Mouse (Mus musculus): ENCODE measurements around the gene Acadsb.

Acadsb gene

DNA sequence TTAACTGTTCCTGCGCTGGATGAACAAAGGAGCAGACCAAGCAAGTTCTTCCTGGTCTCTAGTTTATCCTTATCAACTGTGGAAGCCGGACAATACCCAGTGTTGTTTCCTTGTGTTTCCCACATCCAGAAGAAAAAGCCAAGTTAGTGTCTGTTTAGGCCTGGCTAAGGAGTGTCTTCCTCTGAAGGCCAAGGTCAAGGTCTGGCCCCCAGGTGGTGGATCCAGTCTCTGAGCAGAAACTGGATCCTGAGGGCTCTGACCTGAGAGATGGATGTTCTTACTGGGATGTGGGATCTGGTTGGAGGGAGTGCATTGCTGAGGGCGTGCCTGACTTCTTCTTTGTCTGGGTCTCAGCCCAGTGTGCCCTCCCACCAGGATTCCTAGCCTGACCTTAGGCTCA, 55.3 kb downstream of the Acadsb start:
- no peak for DNase-seq (ENCODE audit: low read depth)

GRCm38 (mm10) chr7:131467312-131467711, 56.9 kb downstream of the Acadsb start:
- DNase-seq (ENCODE audit: low read depth): no peak

GRCm38 (mm10) chr7:131469506-131469905, 59.1 kb downstream of the Acadsb start:
- DNase-seq (ENCODE audit: low read depth): peak; percentile 7

GRCm38 (mm10) chr7:131471551-131471950, 61.1 kb downstream of the Acadsb start:
- no peak for DNase-seq (ENCODE audit: low read depth)

DNA sequence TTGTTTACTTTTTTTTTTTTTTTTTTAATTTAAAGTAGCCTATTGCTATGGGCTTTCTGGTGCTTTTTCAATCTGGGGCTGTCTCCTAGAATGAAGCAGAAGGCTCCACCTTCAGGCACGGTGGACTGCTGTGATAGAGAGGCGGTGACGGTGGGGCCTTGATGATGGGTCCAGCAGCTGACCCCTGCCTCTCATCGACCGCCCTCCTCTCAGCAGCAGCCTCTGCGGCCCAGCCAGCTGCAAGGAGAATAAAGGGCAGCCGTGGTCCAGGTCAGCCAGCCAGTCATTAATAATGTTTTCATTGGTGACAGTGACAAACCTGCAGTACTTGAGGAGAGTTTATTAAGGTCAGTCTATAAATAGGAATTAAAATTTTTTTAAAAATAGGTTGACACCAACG, 66.7 kb downstream of the Acadsb start:
- DNase-seq (ENCODE audit: low read depth): no peak

DNA sequence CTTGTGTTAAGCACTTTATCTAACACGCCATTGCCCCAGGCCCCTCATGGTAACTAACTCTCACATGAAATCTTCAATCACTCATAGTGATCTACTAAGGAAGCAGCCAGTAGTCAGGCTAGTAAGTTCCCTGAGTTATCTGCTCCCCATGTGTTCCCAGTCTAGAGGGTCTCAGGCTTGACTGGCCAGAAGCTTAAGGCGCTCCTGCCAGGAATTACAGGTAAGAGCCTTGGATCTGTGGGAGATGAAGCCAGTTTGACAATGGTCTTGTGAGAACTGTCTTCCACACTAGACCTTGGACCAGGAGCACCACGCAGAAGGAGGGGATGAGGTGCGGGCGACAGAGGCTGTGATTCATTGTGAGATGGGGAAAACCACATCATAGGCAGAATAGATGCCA, 68.0 kb downstream of the Acadsb start:
- no peak for DNase-seq (ENCODE audit: low read depth)
